Mouse (Mus musculus) thymus, postnatal 36 days (tissue): ENCODE data around the gene Hist2h3c1.
"Not testable (repeated sequence)": the region's sequence is repeated elsewhere in the genome, so short reads cannot be mapped to it uniquely, and the experiment has no call there.

Source experiments
- DNase-seq, 2 experiments: peaks; one replicate each; pipeline ENCODE4 v3.0.0; 2022; ENCODE audit warnings: mixed read lengths in 2 of 2

Hist2h3c1 gene

DNA sequence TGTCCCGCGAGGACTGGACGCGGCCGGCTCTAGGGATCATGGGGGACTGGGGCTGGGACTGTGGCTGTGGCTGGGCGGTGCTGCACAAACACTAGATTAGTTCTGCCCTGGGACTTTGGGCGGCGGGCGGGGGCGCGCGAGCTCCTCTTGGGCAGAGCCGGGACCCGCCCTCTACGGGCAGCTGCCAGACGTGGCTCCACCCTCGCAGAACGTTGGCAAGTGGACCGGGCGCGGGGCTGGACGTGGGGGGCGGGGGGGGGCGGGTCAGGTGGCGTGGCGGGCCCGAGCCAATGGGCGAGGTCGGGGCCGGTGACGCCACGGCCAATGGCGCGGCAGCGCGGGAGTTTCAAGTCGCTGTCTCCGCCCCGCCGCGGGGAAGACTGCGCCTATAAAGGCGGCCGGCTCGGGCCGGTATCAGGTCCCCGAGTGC is at the start of gene Hist2h3c1:
Gene Hist2h3c1, plus strand, starts transcription at position 259 of the 430 bp plus-strand sequence.
- DNase-seq: not testable (repeated sequence)

GRCm38 (mm10) chr3:96197129-96197749 is 49.2 kb upstream of the Hist2h3c1 start:
- DNase-seq: peak; percentile 80 to 87

- DNase-seq: peak; percentile 22 to 63
These were observed 48.3 kb upstream of the Hist2h3c1 start for GRCm38 (mm10) chr3:96198181-96198580.

DNA sequence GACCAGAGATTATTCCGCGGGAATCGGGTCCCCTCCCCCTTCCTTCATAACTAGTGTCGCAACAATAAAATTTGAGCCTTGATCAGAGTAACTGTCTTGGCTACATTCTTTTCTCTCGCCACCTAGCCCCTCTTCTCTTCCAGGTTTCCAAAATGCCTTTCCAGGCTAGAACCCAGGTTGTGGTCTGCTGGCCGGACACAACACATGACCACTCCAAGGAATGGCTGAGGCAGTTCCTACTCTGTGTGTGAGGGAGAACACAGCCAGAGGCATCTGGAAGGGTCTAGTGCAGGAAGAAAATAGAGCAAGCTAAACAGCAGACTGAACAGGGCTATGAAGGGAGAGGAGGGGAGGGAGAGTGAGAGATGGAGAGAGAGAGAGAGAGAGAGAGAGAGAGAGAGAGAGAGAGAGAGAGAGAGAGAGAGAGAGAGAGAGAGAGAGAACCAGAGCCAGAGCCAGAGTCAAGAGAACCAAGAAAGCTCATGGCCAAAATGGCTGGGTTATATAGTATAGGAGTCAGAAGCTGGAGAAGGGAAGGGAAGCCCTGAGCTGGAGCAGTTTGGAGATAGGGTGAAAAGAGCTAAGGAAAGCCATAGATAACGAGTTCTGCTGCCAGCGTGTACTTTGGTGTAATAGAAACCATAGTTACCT is 47.8 kb upstream of the Hist2h3c1 start:
- not testable (repeated sequence) for DNase-seq

DNA sequence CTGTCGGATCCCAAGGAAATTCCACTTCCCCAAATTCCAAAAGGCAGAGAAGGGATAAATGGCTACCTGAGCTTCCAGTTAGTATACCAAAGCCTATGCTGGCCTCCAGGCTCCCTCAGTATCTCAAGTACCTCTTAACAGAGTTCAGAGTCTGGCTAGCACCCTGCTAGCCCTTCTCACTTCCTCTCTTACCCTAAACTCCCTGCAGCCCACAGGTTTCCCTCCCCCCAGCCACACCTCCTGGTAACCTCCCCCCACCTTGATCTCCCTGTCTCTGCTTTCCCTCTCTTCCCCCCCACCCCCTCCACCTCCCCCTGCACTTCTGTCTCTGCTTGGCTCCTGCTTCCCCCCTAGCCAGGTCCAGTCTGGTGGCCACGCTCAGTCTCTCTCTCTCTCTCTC is 46.8 kb upstream of the Hist2h3c1 start:
- no peak for DNase-seq

DNA sequence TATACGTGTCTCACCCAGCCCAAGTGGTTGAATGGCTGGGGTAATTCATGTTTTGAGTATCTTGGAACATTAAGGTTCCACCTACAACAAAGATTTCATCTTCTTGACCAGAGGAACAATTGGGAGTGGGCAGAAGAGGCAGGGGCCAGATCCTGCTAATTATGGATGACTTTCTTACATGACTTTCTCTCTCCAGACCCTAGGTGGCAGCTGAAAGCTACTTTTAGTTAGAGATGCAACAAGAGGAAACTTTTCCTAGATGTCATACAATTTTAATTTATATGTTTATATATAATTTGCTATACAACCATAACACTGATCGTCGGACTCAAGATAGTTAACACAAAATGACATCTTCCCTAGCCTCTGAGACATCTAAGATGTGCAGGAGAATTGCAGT is 38.7 kb upstream of the Hist2h3c1 start:
- no peak for DNase-seq

DNA sequence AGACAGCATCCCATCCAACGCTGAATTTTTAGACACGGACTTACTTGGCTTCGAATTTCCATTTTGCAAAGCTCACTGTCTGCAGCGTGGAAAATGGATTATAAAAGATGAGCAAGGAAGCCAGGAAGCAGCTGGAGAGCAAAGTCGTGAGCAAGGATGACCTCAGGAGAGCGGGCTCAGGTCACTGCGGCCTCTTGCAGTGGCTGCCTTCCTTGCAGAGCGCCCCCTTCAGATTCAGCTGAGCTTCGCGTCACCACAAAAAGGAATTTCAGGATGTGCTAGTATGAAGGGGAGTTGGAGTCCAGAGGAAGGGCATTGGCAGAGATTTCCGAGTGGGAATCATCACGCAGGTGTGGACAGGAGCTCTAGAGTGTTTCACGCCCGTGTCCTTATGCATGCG is 37.2 kb upstream of the Hist2h3c1 start:
- no peak for DNase-seq

- peak; percentile 50 to 52 for DNase-seq
These were observed 27.3 kb upstream of the Hist2h3c1 start for GRCm38 (mm10) chr3:96219191-96219641.

DNA sequence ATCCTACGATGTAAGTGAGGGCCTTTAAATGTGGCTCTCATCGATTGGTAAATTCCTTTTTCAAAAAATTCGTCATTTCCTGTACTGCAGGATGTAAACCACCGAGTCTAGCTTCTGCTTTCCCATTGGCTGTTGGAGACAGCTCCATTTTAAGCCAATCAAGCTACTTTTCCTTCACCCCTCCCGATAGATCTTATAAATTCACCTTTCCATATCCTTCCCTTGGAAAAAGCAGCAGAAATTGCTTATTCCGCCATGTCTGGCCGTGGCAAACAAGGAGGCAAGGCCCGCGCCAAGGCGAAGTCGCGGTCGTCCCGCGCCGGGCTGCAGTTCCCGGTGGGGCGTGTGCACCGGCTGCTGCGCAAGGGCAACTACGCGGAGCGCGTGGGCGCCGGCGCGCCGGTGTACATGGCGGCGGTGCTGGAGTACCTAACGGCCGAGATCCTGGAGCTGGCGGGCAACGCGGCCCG is 26.8 kb upstream of the Hist2h3c1 start, which contains the start of the genes Bola1 and Hist2h2ab:
Gene Bola1, minus strand, starts transcription at position 49 of the 470 bp plus-strand sequence.
Gene Hist2h2ab, plus strand, starts transcription at position 205 of the 470 bp plus-strand sequence.
- peak; percentile 84 to 85 for DNase-seq

GRCm38 (mm10) chr3:96220131-96220764 is 26.2 kb upstream of the Hist2h3c1 start:
- not testable (repeated sequence) for DNase-seq

DNA sequence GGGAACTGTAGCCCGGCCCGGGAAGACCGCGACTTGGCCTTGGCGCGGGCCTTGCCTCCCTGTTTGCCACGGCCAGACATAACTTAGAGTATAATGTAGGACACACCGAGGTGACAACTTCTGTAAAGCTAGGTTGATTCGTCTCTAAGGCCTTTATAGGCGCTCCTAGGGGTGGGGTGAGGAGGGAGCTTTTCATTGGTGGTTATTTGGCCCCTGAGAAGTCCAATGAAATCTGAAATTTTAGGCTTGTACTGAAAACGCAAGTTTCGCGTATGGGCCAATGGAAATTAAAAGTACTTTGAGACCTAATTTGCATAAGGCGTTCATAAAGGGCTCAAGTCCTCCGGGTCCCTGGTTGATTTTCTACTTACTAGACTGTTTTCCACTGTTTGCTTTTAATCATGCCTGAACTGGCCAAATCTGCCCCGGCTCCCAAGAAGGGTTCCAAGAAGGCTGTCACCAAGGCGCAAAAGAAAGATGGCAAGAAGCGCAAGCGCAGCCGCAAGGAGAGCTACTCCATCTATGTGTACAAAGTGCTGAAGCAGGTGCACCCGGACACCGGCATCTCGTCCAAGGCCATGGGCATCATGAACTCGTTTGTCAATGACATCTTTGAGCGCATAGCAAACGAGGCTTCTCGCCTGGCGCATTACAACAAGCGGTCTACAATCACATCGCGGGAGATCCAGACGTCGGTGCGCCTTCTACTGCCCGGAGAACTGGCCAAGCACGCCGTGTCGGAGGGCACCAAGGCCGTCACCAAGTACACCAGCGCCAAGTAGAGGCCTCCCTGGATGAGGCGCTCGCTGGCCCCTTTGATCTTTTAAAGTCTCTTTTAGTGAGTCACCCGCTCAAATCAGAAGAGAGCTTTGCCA is 25.5 kb upstream of the Hist2h3c1 start, which contains the start of the genes Hist2h2ac and Hist2h2be:
Gene Hist2h2ac, minus strand, starts transcription at position 116 of the 875 bp plus-strand sequence.
Gene Hist2h2be, plus strand, starts transcription at position 355 of the 875 bp plus-strand sequence.
- peak; percentile 84 to 88 for DNase-seq

- peak; percentile 47 to 52 for DNase-seq
These were observed 24.8 kb upstream of the Hist2h3c1 start for GRCm38 (mm10) chr3:96221640-96222038.

DNA sequence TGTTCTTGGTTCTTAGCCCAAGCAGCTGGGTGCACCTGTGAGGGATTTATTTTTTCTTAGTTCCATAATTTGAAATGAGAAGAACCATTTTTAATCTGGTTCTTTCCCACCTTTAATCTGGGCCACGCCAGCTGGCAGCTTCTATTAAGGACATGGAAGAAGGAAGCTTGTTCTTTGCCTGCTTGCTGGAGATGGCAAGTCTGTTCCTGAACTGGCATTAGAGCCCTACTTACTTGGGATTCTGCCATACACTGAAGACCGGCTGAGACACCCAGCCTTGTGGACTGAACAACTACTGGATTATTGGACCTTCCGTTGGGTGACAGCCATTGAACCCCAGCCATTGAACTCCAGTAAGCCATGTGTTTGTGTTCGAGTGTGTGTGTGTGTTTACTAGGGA is 23.7 kb upstream of the Hist2h3c1 start:
- DNase-seq: no peak

DNA sequence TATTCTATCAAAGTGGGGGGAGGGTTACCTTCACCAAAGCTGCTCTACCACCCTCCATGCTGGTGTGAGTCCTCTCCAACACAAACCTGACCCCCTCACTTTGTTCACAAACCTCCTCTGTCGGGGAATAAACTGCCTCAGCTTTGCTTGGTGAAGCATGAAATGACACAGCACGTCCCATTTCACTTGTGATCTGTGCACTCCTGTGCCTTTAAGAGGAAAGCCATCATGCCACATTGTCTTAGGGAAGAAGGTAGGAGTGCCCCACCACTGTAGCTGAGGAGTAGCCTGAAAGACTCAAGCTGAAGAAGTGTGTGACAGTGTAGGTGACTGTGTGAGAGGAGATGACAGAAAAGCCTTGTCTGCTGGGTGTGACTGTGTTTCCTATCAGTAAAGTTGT is 21.1 kb upstream of the Hist2h3c1 start:
- DNase-seq: no peak

DNA sequence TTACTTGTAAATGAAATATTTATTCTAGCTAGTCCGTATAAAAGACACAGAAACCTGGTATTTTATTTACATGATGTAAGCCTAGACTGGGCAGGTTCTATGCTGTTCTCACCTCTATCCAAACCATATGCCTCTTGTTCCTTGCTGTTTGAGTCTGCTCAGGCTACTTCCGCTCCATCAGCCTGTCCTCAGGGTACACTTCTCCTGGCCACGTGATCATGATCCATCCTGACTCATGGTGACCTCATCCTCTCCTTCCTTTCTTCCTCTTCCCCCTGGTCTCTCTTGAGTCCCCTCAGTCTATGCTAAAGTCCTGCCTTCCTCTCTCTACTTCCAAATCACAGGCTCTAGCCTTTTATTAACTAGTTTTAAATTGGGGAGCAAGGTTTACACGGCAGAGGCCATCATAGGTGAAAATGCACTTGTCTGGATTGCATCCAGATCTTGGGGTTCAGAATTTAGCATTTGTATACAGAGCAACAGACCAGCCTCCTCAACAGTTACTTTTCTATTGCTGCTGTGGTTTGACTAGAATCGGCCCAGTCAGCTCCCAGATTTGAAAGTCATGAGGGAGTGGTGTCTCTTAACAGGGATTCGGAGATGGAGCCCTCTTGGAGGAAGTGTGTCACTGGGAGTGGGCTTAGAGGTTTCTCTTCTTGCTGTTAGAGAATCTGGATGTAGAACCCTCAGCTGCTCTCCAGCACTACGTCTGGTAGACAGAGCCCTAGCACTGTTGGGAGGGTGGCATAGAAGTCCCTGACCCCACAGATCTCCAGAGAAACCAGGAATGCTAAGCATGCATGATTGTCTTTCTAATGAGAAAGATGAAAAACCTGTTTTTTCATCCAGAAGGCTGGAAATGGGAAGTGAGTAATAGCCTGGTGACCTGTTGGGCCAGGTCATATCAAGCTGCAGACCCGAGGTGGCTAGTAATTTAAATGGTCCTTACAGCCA is 19.5 kb upstream of the Hist2h3c1 start:
- DNase-seq: no peak

- no peak for DNase-seq
These were observed 17.7 kb upstream of the Hist2h3c1 start for GRCm38 (mm10) chr3:96228828-96229227.

- no peak for DNase-seq
These were observed 16.1 kb upstream of the Hist2h3c1 start for GRCm38 (mm10) chr3:96230404-96230803.

GRCm38 (mm10) chr3:96230910-96231757 is 15.4 kb upstream of the Hist2h3c1 start:
- DNase-seq: no peak

DNA sequence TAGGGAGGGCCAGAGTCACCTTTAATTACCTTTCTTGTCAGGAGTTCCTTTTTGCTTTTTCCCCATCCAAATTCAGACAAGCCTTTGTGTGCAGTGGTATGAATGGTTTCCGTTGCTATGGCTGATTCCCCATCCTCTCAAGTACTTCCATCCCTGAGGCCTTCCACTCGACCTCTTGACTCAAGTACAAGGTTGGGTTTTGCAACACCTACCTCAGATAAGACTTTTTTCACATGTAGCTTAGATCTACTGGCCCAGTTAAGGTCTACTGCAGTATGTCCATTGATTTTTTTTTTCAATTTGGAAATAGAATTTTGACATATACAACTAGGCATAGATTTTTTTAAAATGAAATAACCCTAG is 14.7 kb upstream of the Hist2h3c1 start:
- DNase-seq: no peak

GRCm38 (mm10) chr3:96234914-96235313 is 11.6 kb upstream of the Hist2h3c1 start:
- DNase-seq: no peak
